Mouse (Mus musculus) layer of hippocampus, adult 8-10 months (tissue): ENCODE measurements at regions not wholly inside any gene's neighbourhood (a gene's known extent, or its start where the extent isn't known, plus 50 kb on each side); places are given as distances from the start of the nearest gene placed in this dataset.

ENCODE experiments used
- DNase-seq, 2 experiments: peaks; one replicate each; pipeline ENCODE4 v3.0.0; 2022; ENCODE audit warnings: low spot score in 2 of 2

- no peak for DNase-seq
Measured at GRCm38 (mm10) chr9:32003730-32004129, 90.5 kb upstream of the Barx2 start.

GRCm38 (mm10) chr9:32005348-32005747 lies 92.1 kb upstream of the Barx2 start:
- no peak for DNase-seq

GRCm38 (mm10) chr9:32006350-32006749 lies 93.1 kb upstream of the Barx2 start:
- no peak for DNase-seq

GRCm38 (mm10) chr9:32010953-32011770 lies 97.9 kb upstream of the Barx2 start:
- DNase-seq, result no peak

GRCm38 (mm10) chr9:32016286-32016685 lies 99.7 kb upstream of the Arhgap32 start:
- DNase-seq, result peak; percentile 48 to 63

GRCm38 (mm10) chr9:32018020-32018419 lies 97.9 kb upstream of the Arhgap32 start:
- no peak for DNase-seq

- DNase-seq, result no peak
Measured at GRCm38 (mm10) chr9:32019786-32020185, 96.2 kb upstream of the Arhgap32 start.

- no peak for DNase-seq
Measured at GRCm38 (mm10) chr9:32020942-32021731, 94.8 kb upstream of the Arhgap32 start.

- no peak for DNase-seq
Measured at GRCm38 (mm10) chr9:32021755-32022154, 94.2 kb upstream of the Arhgap32 start.

- DNase-seq, result no peak
Measured at GRCm38 (mm10) chr9:32022996-32023395, 92.9 kb upstream of the Arhgap32 start.

- no peak for DNase-seq
Measured at GRCm38 (mm10) chr9:32024767-32025166, 91.2 kb upstream of the Arhgap32 start.

- no peak for DNase-seq
Measured at GRCm38 (mm10) chr9:32027962-32028361, 88.0 kb upstream of the Arhgap32 start.

- no peak for DNase-seq
Measured at GRCm38 (mm10) chr9:32029001-32029400, 86.9 kb upstream of the Arhgap32 start.

- DNase-seq, result no peak
Measured at GRCm38 (mm10) chr9:32029786-32030185, 86.2 kb upstream of the Arhgap32 start.

GRCm38 (mm10) chr9:32030203-32030602 lies 85.7 kb upstream of the Arhgap32 start:
- DNase-seq, result no peak

- peak; percentile 58 to 73 for DNase-seq
Measured at GRCm38 (mm10) chr9:32031950-32032453, 83.9 kb upstream of the Arhgap32 start.

- peak in 1 of 2 experiments; percentile 41 for DNase-seq
Measured at GRCm38 (mm10) chr9:32032521-32033185, 83.3 kb upstream of the Arhgap32 start.

- DNase-seq, result no peak
Measured at GRCm38 (mm10) chr9:32033937-32034336, 82.0 kb upstream of the Arhgap32 start.

- DNase-seq, result no peak
Measured at GRCm38 (mm10) chr9:32039999-32040398, 75.9 kb upstream of the Arhgap32 start.

- DNase-seq, result no peak
Measured at GRCm38 (mm10) chr9:32043344-32043743, 72.6 kb upstream of the Arhgap32 start.

GRCm38 (mm10) chr9:32046791-32047190 lies 69.1 kb upstream of the Arhgap32 start:
- DNase-seq, result no peak

GRCm38 (mm10) chr9:32048941-32049340 lies 67.0 kb upstream of the Arhgap32 start:
- no peak for DNase-seq
